Mouse (Mus musculus): ENCODE results near the gene Pear1.

DNA sequence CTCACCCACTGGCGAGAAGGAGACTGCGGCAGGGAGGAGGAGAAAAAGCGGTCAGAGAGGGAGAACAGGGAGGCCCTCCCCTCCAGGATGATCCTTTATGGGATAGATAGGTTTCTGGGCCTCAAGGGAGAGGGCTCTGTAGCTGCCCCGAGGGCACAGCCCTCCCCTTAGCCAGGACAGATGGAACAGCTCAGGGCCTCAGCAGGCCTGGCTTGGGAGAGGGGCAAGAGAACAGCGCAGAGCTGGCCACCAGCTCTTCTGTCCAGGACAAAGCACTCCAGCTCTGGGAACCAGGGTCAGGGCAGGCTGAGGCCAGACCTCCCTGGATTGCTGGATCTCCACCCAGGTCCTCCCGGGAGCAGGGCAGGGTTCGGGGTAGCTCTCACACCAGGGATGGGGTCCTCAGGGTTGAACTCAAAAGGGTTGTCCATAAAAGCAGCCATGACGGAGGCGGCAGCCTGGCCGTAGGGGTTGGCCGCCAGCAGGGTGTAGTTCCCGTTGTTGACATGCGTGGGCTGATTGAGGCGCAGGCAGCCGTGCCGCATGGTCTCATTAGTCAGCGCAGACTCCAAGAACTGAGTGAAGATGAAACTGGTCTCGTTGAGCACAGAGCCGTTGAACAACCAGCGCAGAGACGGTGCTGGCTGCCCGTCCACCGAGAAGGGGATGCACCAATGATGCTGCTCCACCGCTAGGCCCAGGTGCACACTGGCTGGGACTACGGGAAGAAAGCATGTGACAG lies 40.7 kb downstream of the Pear1 start:
- TF ChIP-seq POLR2A (IDR thresholded peaks at IDR 0.05; ENCODE audit: insufficient read length, low read depth) (no peak), MYOG (IDR thresholded peaks at IDR 0.05; ENCODE audit: control insufficient read depth in 1 of 3, insufficient read depth in 1 of 3, insufficient read length in 2 of 3, low read depth in 2 of 3) (no peak), REST (IDR thresholded peaks at IDR 0.05; ENCODE audit: insufficient read depth, insufficient read length) (no peak), USF1 (IDR thresholded peaks at IDR 0.05; ENCODE audit: low read depth) (no peak), POLR2AphosphoS2 (IDR thresholded peaks at IDR 0.05; ENCODE audit: insufficient read length, low read depth) (no peak), TCF3 (IDR thresholded peaks at IDR 0.05; ENCODE audit: insufficient read length, low read depth) (no peak), TCF12 (IDR thresholded peaks at IDR 0.05; ENCODE audit: insufficient read depth, poor library complexity, severe bottlenecking) (no peak), E2F4 (IDR thresholded peaks at IDR 0.05; ENCODE audit: insufficient read depth) (no peak)

Data from myocyte (in vitro differentiated cells).